Mouse (Mus musculus): ENCODE data around the gene Pxylp1. TPM values are rescaled to one million over a fixed set of nuclear protein-coding genes. Genes with fewer than 3 reads are reported as not detected.

Gene Pxylp1
- polyA plus RNA-seq, 1 experiment from 2014 or later: 13.8 TPM

DNA sequence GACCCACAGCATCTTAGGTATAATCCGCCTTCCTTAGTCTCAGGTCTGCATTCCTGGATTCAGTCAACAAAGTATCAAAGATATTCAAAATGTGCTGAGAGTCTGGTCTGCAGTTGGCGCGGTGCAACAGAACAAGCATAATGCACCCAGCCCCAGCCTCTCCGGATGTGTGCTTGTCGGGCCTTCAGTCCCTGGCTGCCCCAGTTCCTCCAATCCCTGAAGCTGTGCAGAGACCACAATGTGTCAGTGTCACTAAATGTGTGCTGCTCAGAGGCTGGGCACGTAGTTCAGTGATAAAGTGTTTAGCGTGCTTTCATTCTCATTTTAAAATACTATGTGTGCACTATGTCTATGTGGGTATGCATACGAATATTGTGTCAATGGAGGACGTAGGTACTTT is 108.8 kb downstream of the Pxylp1 start:
- ATAC-seq (replicated peaks; ENCODE audit: low FRiP score, low read depth): no peak
- H3K4me2 ChIP-seq (ENCODE audit: low read length): no peak overlapping the region
- WGBS: 93% methylated on average over 9 of the region's 9 CpGs
- 0 out of 2 replicates have a peak, but pooled peaks cover 3% of the 10 kb centered on the region for H3K4me1 ChIP-seq (replicated peaks; ENCODE audit: insufficient read depth, low read length)
- H3K36me3 ChIP-seq (ENCODE audit: insufficient read depth, low read length): no peaks in the 10 kb centered on the region
- H3K27me3 ChIP-seq (ENCODE audit: insufficient read depth, low read length): no peaks in the 10 kb centered on the region
- no peaks in the 10 kb centered on the region for H3K9me3 ChIP-seq (replicated peaks; ENCODE audit: low read length)
- H3K9ac ChIP-seq (ENCODE audit: low read depth, low read length): no peak overlapping the region
- no peak overlapping the region for H3K4me3 ChIP-seq (replicated peaks; ENCODE audit: low read depth, low read length)
- H3K27ac ChIP-seq: no peak overlapping the region
- TF ChIP-seq CTCF (IDR thresholded peaks at IDR 0.05; ENCODE audit: low read depth): no peak
- no peak for DNase-seq (ENCODE audit: low spot score)

GRCm38 (mm10) chr9:96783258-96783657 is 109.2 kb downstream of the Pxylp1 start:
- Histone ChIP-seq H3K36me3 (ENCODE audit: insufficient read depth, low read length) (no peaks in the 10 kb centered on the region), H3K4me1 (replicated peaks; ENCODE audit: insufficient read depth, low read length) (0 out of 2 replicates have a peak, but pooled peaks cover 3% of the 10 kb centered on the region), H3K27ac (no peak overlapping the region), H3K27me3 (ENCODE audit: insufficient read depth, low read length) (no peaks in the 10 kb centered on the region), H3K9me3 (replicated peaks; ENCODE audit: low read length) (no peaks in the 10 kb centered on the region), H3K9ac (ENCODE audit: low read depth, low read length) (no peak overlapping the region), H3K4me2 (ENCODE audit: low read length) (no peak overlapping the region), H3K4me3 (replicated peaks; ENCODE audit: low read depth, low read length) (no peak overlapping the region)
- TF ChIP-seq CTCF (IDR thresholded peaks at IDR 0.05; ENCODE audit: low read depth): no peak
- 63% methylated on average over 5 of the region's 5 CpGs for WGBS
- DNase-seq (ENCODE audit: low spot score) (no peak), ATAC-seq (replicated peaks; ENCODE audit: low FRiP score, low read depth) (no peak)

DNA sequence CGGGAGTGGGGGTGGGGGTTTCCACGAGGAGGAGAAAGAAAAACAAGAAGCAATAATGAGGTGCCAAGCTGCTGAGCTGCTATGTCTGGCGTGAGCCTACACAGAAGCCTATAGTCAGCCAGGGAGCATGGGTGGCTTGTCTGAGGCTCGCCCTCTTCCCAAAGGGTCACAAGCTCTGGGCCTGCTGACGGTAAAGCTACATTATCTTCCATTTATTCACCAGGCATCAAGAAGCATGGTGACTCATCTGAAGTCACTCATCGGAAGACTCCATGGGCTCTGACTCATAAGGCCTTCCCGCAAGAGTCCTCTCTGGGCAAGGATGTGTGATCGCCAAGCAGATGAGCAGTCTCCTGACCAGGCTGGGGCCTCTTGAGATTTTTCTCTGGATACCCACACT is 110.4 kb downstream of the Pxylp1 start:
- ATAC-seq (replicated peaks; ENCODE audit: low FRiP score, low read depth): no peak

More for the DNA sequence above, 110.4 kb downstream of the Pxylp1 start:
- Histone ChIP-seq H3K27ac (no peak overlapping the region), H3K9ac (ENCODE audit: low read depth, low read length) (no peak overlapping the region), H3K9me3 (replicated peaks; ENCODE audit: low read length) (no peaks in the 10 kb centered on the region), H3K4me2 (ENCODE audit: low read length) (no peak overlapping the region), H3K27me3 (ENCODE audit: insufficient read depth, low read length) (no peaks in the 10 kb centered on the region), H3K4me1 (replicated peaks; ENCODE audit: insufficient read depth, low read length) (0 out of 2 replicates have a peak, but pooled peaks cover 3% of the 10 kb centered on the region), H3K36me3 (ENCODE audit: insufficient read depth, low read length) (no peaks in the 10 kb centered on the region), H3K4me3 (replicated peaks; ENCODE audit: low read depth, low read length) (no peak overlapping the region)
- TF ChIP-seq CTCF (IDR thresholded peaks at IDR 0.05; ENCODE audit: low read depth): no peak
- DNase-seq (ENCODE audit: low spot score): no peak
- WGBS: 76% methylated on average over 8 of the region's 8 CpGs

Other genes starting within 250 kb of the Pxylp1 start
- 28.3 and 28.5 TPM in 2 replicates for gene Zbtb38, start 139.8 kb downstream of the Pxylp1 start, polyA plus RNA-seq (2015; fragmentation: Nextera tagmentation; extraction: Ambion mirVana)
- 55.3 and 61.7 TPM in 2 replicates for gene Spsb4, start 126.2 kb upstream of the Pxylp1 start, polyA plus RNA-seq (2015; fragmentation: Nextera tagmentation; extraction: Ambion mirVana)
- 59.1 and 60.5 TPM in 2 replicates for gene Slc25a36, start 218.5 kb upstream of the Pxylp1 start, polyA plus RNA-seq (2015; fragmentation: Nextera tagmentation; extraction: Ambion mirVana)

Measured in kidney, postnatal 0 days (tissue).